In genomic region chr16:38162019-38162418, GRCm38 (mm10) we compare ENCODE assay signal across 26 mouse cellular contexts.
"Had no signal": no experiment of that assay in that cellular context is flagged by ENCODE, and none has a peak within 500 bp of the region (broad histone marks: within the 10 kb centered on the region; RNA-seq: fewer than 3 reads in every experiment).

No protein-coding gene starts in this region.

- ATAC-seq: hindbrain, embryonic 16.5 days; intestine, embryonic 16.5 days had no signal

- H3K27ac ChIP-seq: gastrocnemius, adult 2 months; heart, embryonic 10.5 days; hindbrain, embryonic 10.5 days; hindbrain, embryonic 12.5 days; kidney, embryonic 15.5 days; kidney, postnatal 0 days; left cerebral cortex, adult 2 months; limb, embryonic 10.5 days; limb, embryonic 12.5 days; liver, embryonic 13.5 days; liver, embryonic 15.5 days had no signal

- H3K4me1 ChIP-seq: hindbrain, embryonic 10.5 days; kidney, embryonic 15.5 days; limb, embryonic 10.5 days; limb, embryonic 12.5 days; liver, embryonic 13.5 days; liver, embryonic 15.5 days had no signal

- DNase-seq: gastrocnemius, adult 2 months; gastrocnemius, postnatal 10 days; gastrocnemius, postnatal 25 days; heart, adult 18-20 months; heart, postnatal 10 days; heart, postnatal 4 days; kidney, adult 11 months; kidney, adult 2 months; kidney, adult 9 months; kidney, postnatal 14 days; kidney, postnatal 36 days; liver; liver, embryonic 13.5 days had no signal

- H3K9me3 ChIP-seq: heart, embryonic 10.5 days; heart, embryonic 12.5 days; hindbrain, embryonic 10.5 days; hindbrain, embryonic 12.5 days; kidney, embryonic 15.5 days; limb, embryonic 10.5 days; limb, embryonic 12.5 days; liver, embryonic 13.5 days; liver, embryonic 15.5 days had no signal

- H3K4me2 ChIP-seq: heart, embryonic 12.5 days; hindbrain, embryonic 12.5 days; kidney, embryonic 15.5 days; limb, embryonic 12.5 days; liver, embryonic 11.5 days; liver, embryonic 13.5 days; liver, embryonic 15.5 days had no signal

- H3K9ac ChIP-seq: heart, embryonic 12.5 days; hindbrain, embryonic 12.5 days; kidney, embryonic 15.5 days; limb, embryonic 12.5 days; liver, embryonic 13.5 days; liver, embryonic 15.5 days had no signal

- H3K27me3 ChIP-seq: heart, embryonic 12.5 days; hindbrain, embryonic 12.5 days; kidney, embryonic 15.5 days; limb, embryonic 12.5 days; liver, embryonic 13.5 days; liver, embryonic 15.5 days had no signal

- H3K36me3 ChIP-seq: hindbrain, embryonic 12.5 days; liver, embryonic 13.5 days; liver, embryonic 15.5 days had no signal

- H3K4me3 ChIP-seq: gastrocnemius, adult 2 months; heart, embryonic 10.5 days; heart, embryonic 12.5 days; hindbrain, embryonic 10.5 days; hindbrain, embryonic 12.5 days; kidney, embryonic 15.5 days; left cerebral cortex, adult 2 months; limb, embryonic 10.5 days; limb, embryonic 12.5 days; liver, embryonic 13.5 days; liver, embryonic 15.5 days had no signal
